In the genomic region with DNA sequence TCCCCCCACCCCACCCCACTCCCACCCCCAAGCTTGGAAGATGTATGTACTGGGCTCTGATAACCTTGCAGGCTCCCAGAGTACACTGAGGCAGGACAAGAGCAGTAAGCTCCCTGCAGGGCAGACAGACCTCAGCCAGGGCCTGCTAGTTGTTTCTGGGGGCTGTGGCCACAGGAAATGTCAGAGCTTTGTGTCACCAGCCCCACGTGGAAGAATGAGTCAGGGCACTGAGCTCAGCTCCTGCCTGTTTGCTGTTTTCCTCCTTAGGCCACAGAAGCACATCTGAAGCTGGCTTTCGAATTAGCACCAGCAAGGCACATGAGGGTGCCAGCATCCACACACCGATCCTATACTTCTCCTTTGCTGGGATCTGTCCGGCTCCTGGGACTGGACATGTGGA, we compare ENCODE assay signal across 16 mouse cellular contexts.
A peak's percentile ranks its signal among the peaks of the same experiment; 100 is the strongest.
DNase-seq lines count a peak whose midpoint lies in the region; ATAC-seq and TF ChIP-seq lines count a peak whose summit lies in the region.
"Had no signal": no experiment of that assay in that cellular context is flagged by ENCODE, and none has a peak within 500 bp of the region (broad histone marks: within the 10 kb centered on the region; RNA-seq: fewer than 3 reads in every experiment).

No protein-coding gene starts in this region.

- H3K4me1 ChIP-seq in heart, embryonic 12.5 days (replicated peaks), result peaks cover 38% of the 10 kb centered on the region
- peaks cover 26% of the 10 kb centered on the region for H3K4me1 ChIP-seq in embryonic fibroblast, embryonic 13.5 days (ENCODE audit: control insufficient read depth, insufficient read depth, low read length)
- H3K4me1 ChIP-seq in intestine, postnatal 0 days (replicated peaks; ENCODE audit: control insufficient read depth, insufficient read depth, low read length), result no peaks in the 10 kb centered on the region

- TF ChIP-seq CTCF in C2C12 (IDR thresholded peaks at IDR 0.05; ENCODE audit: control insufficient read depth, insufficient read depth, insufficient read length), result no peak
- no peak for TF ChIP-seq CTCF in embryonic fibroblast, embryonic 13.5 days (IDR thresholded peaks at IDR 0.05; ENCODE audit: borderline replicate concordance, insufficient read depth, low read length)
- no peak for TF ChIP-seq CTCF in intestine, postnatal 0 days (IDR thresholded peaks at IDR 0.05; ENCODE audit: low read depth)

- no peaks in the 10 kb centered on the region for H3K9me3 ChIP-seq in heart, embryonic 12.5 days (replicated peaks)
- no peaks in the 10 kb centered on the region for H3K9me3 ChIP-seq in intestine, postnatal 0 days (ENCODE audit: control insufficient read depth)

- peak overlapping the region; percentile 51 for H3ac ChIP-seq in C2C12 (ENCODE audit: control insufficient read depth, insufficient read length, low read depth)

- H3K9ac ChIP-seq in heart, embryonic 12.5 days, result no peak overlapping the region
- H3K9ac ChIP-seq in intestine, postnatal 0 days (ENCODE audit: low read depth, low read length), result no peak overlapping the region
- H3K9ac ChIP-seq: embryonic facial prominence, embryonic 15.5 days; hindbrain, embryonic 14.5 days; liver, postnatal 0 days had no signal

- H3K27me3 ChIP-seq in heart, embryonic 12.5 days (replicated peaks), result no peaks in the 10 kb centered on the region
- H3K27me3 ChIP-seq in C2C12 (ENCODE audit: control insufficient read depth, insufficient read depth, insufficient read length), result no peaks in the 10 kb centered on the region
- no peaks in the 10 kb centered on the region for H3K27me3 ChIP-seq in intestine, postnatal 0 days (replicated peaks; ENCODE audit: control insufficient read depth, insufficient read depth, low read length)
- H3K27me3 ChIP-seq: embryonic facial prominence, embryonic 15.5 days had no signal

- peaks cover 50% of the 10 kb centered on the region for H3K79me2 ChIP-seq in C2C12 (ENCODE audit: control insufficient read depth, insufficient read depth)

- WGBS in heart, embryonic 12.5 days, result 45% methylated on average over 4 of the region's 4 CpGs
- 70% methylated on average over 4 of the region's 4 CpGs for WGBS in intestine, postnatal 0 days

- no peak overlapping the region for H3K27ac ChIP-seq in heart, embryonic 12.5 days (ENCODE audit: poor library complexity, severe bottlenecking)
- peak overlapping the region; percentile 79 for H3K27ac ChIP-seq in embryonic fibroblast, embryonic 13.5 days (ENCODE audit: insufficient read depth, low read length)
- H3K27ac ChIP-seq in intestine, postnatal 0 days (ENCODE audit: low read depth, low read length), result no peak overlapping the region
- H3K27ac ChIP-seq: embryonic facial prominence, embryonic 15.5 days; hindbrain, embryonic 14.5 days; layer of hippocampus, adult 2 months had no signal

- no peak overlapping the region for H3K4me2 ChIP-seq in heart, embryonic 12.5 days
- no peak overlapping the region for H3K4me2 ChIP-seq in intestine, postnatal 0 days (replicated peaks; ENCODE audit: low read depth)
- H3K4me2 ChIP-seq: embryonic facial prominence, embryonic 15.5 days; hindbrain, embryonic 14.5 days had no signal

- peaks cover 20% of the 10 kb centered on the region for H3K79me3 ChIP-seq in C2C12 (ENCODE audit: low read depth)

- peak; percentile 49; the same call in 1 of the 2 replicates for TF ChIP-seq POLR2A in embryonic fibroblast, embryonic 13.5 days (IDR thresholded peaks at IDR 0.05; ENCODE audit: low read depth, low read length)

- DNase-seq in heart, adult 11 months, result peak; percentile 94
- peak; percentile 17 for DNase-seq in lung, postnatal 10 days
- DNase-seq in lung, postnatal 14 days, result no peak
- DNase-seq in right cerebral cortex, postnatal 14 days, result no peak
- DNase-seq: cerebellum, adult 18-20 months; gastrocnemius, postnatal 10 days; kidney, adult 9 months; liver, postnatal 0 days had no signal

- ATAC-seq in heart, embryonic 12.5 days (ENCODE audit: insufficient number of reproducible peaks, low FRiP score), result no peak
- no peak for ATAC-seq in intestine, postnatal 0 days
- ATAC-seq: forebrain, embryonic 16.5 days; liver, postnatal 0 days had no signal

- H3K4me3 ChIP-seq in heart, embryonic 12.5 days, result no peak overlapping the region
- H3K4me3 ChIP-seq in C2C12 (ENCODE audit: insufficient read depth, poor library complexity, severe bottlenecking), result no peak overlapping the region
- no peak overlapping the region for H3K4me3 ChIP-seq in embryonic fibroblast, embryonic 13.5 days (ENCODE audit: insufficient read depth, low read length)
- no peak overlapping the region for H3K4me3 ChIP-seq in intestine, postnatal 0 days (ENCODE audit: low read depth, low read length)
- H3K4me3 ChIP-seq: embryonic facial prominence, embryonic 15.5 days; layer of hippocampus, adult 2 months had no signal

- H3K36me3 ChIP-seq in heart, embryonic 12.5 days, result no peaks in the 10 kb centered on the region
- H3K36me3 ChIP-seq in C2C12 (ENCODE audit: control insufficient read depth, insufficient read depth), result no peaks in the 10 kb centered on the region
- H3K36me3 ChIP-seq in intestine, postnatal 0 days (ENCODE audit: control insufficient read depth, insufficient read depth), result no peaks in the 10 kb centered on the region
- H3K36me3 ChIP-seq: embryonic facial prominence, embryonic 15.5 days had no signal

TF ChIP-seq in C2C12, 6 proteins besides CTCF, POLR2A, EP300 and RAD21:
- TF ChIP-seq CEBPB (IDR thresholded peaks at IDR 0.05; ENCODE audit: low read depth) (no peak), USF1 (IDR thresholded peaks at IDR 0.05; ENCODE audit: low read depth) (peak; percentile 90), MYOD1 (IDR thresholded peaks at IDR 0.05; ENCODE audit: control insufficient read depth, insufficient read length, low read depth) (peak; percentile 45), MYOG (IDR thresholded peaks at IDR 0.05; ENCODE audit: control insufficient read depth, extremely low read depth, insufficient read length) (no peak), FOSL1 (IDR thresholded peaks at IDR 0.05; ENCODE audit: insufficient read depth, low read length, poor library complexity, severe bottlenecking) (peak; percentile 89), MAX (IDR thresholded peaks at IDR 0.05) (peak; percentile 95)

Comparison
In these comparisons a context has a peak if more than half of its experiments do, and no peak if none do; other contexts are left out.
1. DNase-seq: peak in heart, adult 11 months (single experiment) and lung, postnatal 10 days (single experiment); none in lung, postnatal 14 days (single experiment) and right cerebral cortex, postnatal 14 days (single experiment).